Comparison of ENCODE assay signal across 8 mouse cellular contexts in the genomic region with DNA sequence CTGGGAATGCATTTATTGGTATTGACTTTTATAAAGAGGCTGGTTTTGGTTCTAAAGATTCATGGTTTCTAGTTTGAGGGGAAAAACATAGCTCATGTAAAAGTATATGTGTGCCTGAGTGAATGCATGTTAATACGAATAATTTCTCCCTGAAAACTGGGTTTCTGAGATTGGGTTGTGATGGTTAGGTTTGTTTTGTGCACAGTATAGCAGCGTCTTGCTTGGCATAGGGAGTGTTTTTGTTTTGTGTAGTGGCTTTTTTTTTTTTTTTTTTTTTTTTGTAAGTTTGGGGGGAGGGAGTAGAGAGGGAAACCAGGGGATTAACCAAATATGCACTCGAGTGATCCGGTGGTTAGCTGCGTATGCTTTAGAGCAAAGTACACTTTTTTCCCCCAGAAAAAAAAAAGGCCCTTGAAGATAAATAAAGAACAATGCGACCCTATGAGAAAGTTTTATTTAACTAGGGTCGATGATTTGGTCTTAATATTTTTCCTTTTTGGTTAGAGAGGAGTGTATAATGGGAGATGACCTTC. TPM values are rescaled to one million over a fixed set of nuclear protein-coding genes. Genes with fewer than 3 reads are reported as not detected.
DNase-seq lines count a peak whose midpoint lies in the region; ATAC-seq lines count a peak whose summit lies in the region.

No protein-coding gene starts in this region.

- no peaks in the 10 kb centered on the region for H3K9me3 ChIP-seq in limb, embryonic 11.5 days (ENCODE audit: control insufficient read depth, low read length)
- no peaks in the 10 kb centered on the region for H3K9me3 ChIP-seq in stomach, embryonic 14.5 days (ENCODE audit: control insufficient read depth, low read depth, low read length)

- H3K36me3 ChIP-seq in limb, embryonic 11.5 days (ENCODE audit: control insufficient read depth, insufficient read depth, low read length) = no peaks in the 10 kb centered on the region
- no peaks in the 10 kb centered on the region for H3K36me3 ChIP-seq in stomach, embryonic 14.5 days (ENCODE audit: control insufficient read depth, insufficient read depth, low read length)

- H3K4me1 ChIP-seq in limb, embryonic 11.5 days (ENCODE audit: control insufficient read depth, insufficient read depth, low read length) = peaks cover 12% of the 10 kb centered on the region; the same call in 1 of the 2 replicates
- H3K4me1 ChIP-seq in stomach, embryonic 14.5 days (ENCODE audit: control insufficient read depth, insufficient read depth, low read length) = peaks cover 21% of the 10 kb centered on the region

- DNase-seq in embryo, embryonic 11 days = peak; percentile 45
- DNase-seq in embryo, embryonic 10 days (ENCODE audit: low spot score) = no peak
- DNase-seq in thymus, postnatal 14 days = peak; percentile 16
- DNase-seq in thymus, adult 18-20 months = no peak
- no peak for DNase-seq in limb, embryonic 11.5 days (ENCODE audit: low spot score)
- no peak for DNase-seq in cerebellum, adult 8-10 months
- no peak for DNase-seq in left cerebral cortex, adult 8-10 months (ENCODE audit: low spot score in 2 of 2)

- WGBS in limb, embryonic 11.5 days = 0% methylated on average over 7 of the region's 7 CpGs
- WGBS in stomach, embryonic 14.5 days = 0% methylated on average over 7 of the region's 7 CpGs

- H3K9ac ChIP-seq in limb, embryonic 11.5 days (ENCODE audit: low read length) = peak overlapping the region; percentile 80
- peak overlapping the region; percentile 77 for H3K9ac ChIP-seq in stomach, embryonic 14.5 days (replicated peaks; ENCODE audit: low read depth, low read length)

- ATAC-seq in limb, embryonic 11.5 days (ENCODE audit: insufficient number of reproducible peaks, low FRiP score, low TSS enrichment, low read depth) = no peak
- ATAC-seq in stomach, embryonic 14.5 days (ENCODE audit: insufficient number of reproducible peaks, insufficient read depth, low FRiP score, low read depth) = no peak

- H3K4me3 ChIP-seq in limb, embryonic 11.5 days (ENCODE audit: low read depth, low read length) = peak overlapping the region; percentile 80
- peak overlapping the region; percentile 70 for H3K4me3 ChIP-seq in stomach, embryonic 14.5 days (ENCODE audit: low read depth, low read length)

- H3K27me3 ChIP-seq in limb, embryonic 11.5 days (ENCODE audit: control insufficient read depth, insufficient read depth, low read length) = no peaks in the 10 kb centered on the region
- H3K27me3 ChIP-seq in stomach, embryonic 14.5 days (ENCODE audit: control insufficient read depth, insufficient read depth, low read length) = no peaks in the 10 kb centered on the region

- H3K27ac ChIP-seq in limb, embryonic 11.5 days (replicated peaks; ENCODE audit: low read depth, low read length) = no peak overlapping the region; the same call in 1 of the 2 replicates
- peak overlapping the region; percentile 85; the same call in 1 of the 2 replicates for H3K27ac ChIP-seq in stomach, embryonic 14.5 days (ENCODE audit: low read length)

- H3K4me2 ChIP-seq in limb, embryonic 11.5 days (ENCODE audit: low read depth, severe bottlenecking) = peak overlapping the region; percentile 68
- peak overlapping the region; percentile 85 for H3K4me2 ChIP-seq in stomach, embryonic 14.5 days (replicated peaks; ENCODE audit: low read depth, low read length)

RNA-seq across cellular contexts. Expression of a gene that starts 3.2 kb away (rescaled TPM):
- polyA plus RNA-seq in limb, embryonic 11.5 days (2014; fragmentation: Nextera tagmentation; extraction: Ambion mirVana) = 34.5 and 37.6 TPM in 2 replicates
- polyA plus RNA-seq in stomach, embryonic 14.5 days (2014; fragmentation: Nextera tagmentation; extraction: Ambion mirVana) = 26.5 and 27.3 TPM in 2 replicates
- 10 to 100 TPM; 29.5 to 37.8 (median 33.3) TPM for total RNA-seq in left cerebral cortex, adult 8-10 months (2022)

Comparison
In these comparisons a context has a peak if more than half of its experiments do, and no peak if none do; other contexts are left out.
1. DNase-seq: peak in embryo, embryonic 11 days (single experiment) and thymus, postnatal 14 days (single experiment); none in embryo, embryonic 10 days (single experiment), thymus, adult 18-20 months (0 of 2), limb, embryonic 11.5 days (single experiment), cerebellum, adult 8-10 months (single experiment) and left cerebral cortex, adult 8-10 months (0 of 2).